ENCODE assay signal across 15 mouse cellular contexts in genomic region chr9:56643474-56643873, GRCm38 (mm10).
A peak's percentile ranks its signal among the peaks of the same experiment; 100 is the strongest.
DNase-seq lines count a peak whose midpoint lies in the region; ATAC-seq and TF ChIP-seq lines count a peak whose summit lies in the region.
"Had no signal": no experiment of that assay in that cellular context is flagged by ENCODE, and none has a peak within 500 bp of the region (broad histone marks: within the 10 kb centered on the region; RNA-seq: fewer than 3 reads in every experiment).

No protein-coding gene starts in this region.

- WGBS in forebrain, embryonic 13.5 days: 25% methylated on average over 5 of the region's 5 CpGs
- WGBS in hindbrain, embryonic 14.5 days: 40% methylated on average over 5 of the region's 5 CpGs
- 23% methylated on average over 5 of the region's 5 CpGs for WGBS in neural tube, embryonic 14.5 days

- H3K9ac ChIP-seq in forebrain, embryonic 13.5 days: no peak overlapping the region
- no peak overlapping the region for H3K9ac ChIP-seq in hindbrain, embryonic 14.5 days
- H3K9ac ChIP-seq in neural tube, embryonic 14.5 days (replicated peaks; ENCODE audit: low read depth, low read length): no peak overlapping the region
- H3K9ac ChIP-seq: liver, postnatal 0 days; stomach, embryonic 15.5 days had no signal

- peaks cover 29% of the 10 kb centered on the region for H3K4me1 ChIP-seq in forebrain, embryonic 13.5 days
- H3K4me1 ChIP-seq in hindbrain, embryonic 14.5 days (replicated peaks; ENCODE audit: control insufficient read depth, insufficient read depth, low read length): peaks cover 19% of the 10 kb centered on the region
- peaks cover 17% of the 10 kb centered on the region for H3K4me1 ChIP-seq in neural tube, embryonic 14.5 days (ENCODE audit: control insufficient read depth, insufficient read depth, low read length)
- H3K4me1 ChIP-seq: stomach, embryonic 15.5 days had no signal

- intact Hi-C loops in gastrocnemius, adult 2 months (cut with DNase I): no loop called here
- intact Hi-C loops in gastrocnemius, postnatal 36 days (cut with DNase I): no loop called here

- TF ChIP-seq CTCF in layer of hippocampus, adult 2 months (conservative IDR thresholded peaks at IDR 0.05): no peak
- no peak for TF ChIP-seq CTCF in gastrocnemius, adult 2 months (IDR thresholded peaks at IDR 0.05)

- ATAC-seq in forebrain, embryonic 13.5 days: peak; percentile 76
- peak; percentile 41; the same call in 1 of the 2 replicates for ATAC-seq in hindbrain, embryonic 14.5 days (ENCODE audit: low FRiP score)
- peak; percentile 62 for ATAC-seq in neural tube, embryonic 14.5 days (ENCODE audit: low read depth)
- ATAC-seq: liver, postnatal 0 days had no signal

- H3K36me3 ChIP-seq in forebrain, embryonic 13.5 days (ENCODE audit: poor library complexity, severe bottlenecking): no peaks in the 10 kb centered on the region
- H3K36me3 ChIP-seq in hindbrain, embryonic 14.5 days (replicated peaks; ENCODE audit: control insufficient read depth, insufficient read depth): no peaks in the 10 kb centered on the region
- no peaks in the 10 kb centered on the region for H3K36me3 ChIP-seq in neural tube, embryonic 14.5 days (ENCODE audit: control insufficient read depth, insufficient read depth, low read length)
- H3K36me3 ChIP-seq: stomach, embryonic 15.5 days had no signal

- H3K4me2 ChIP-seq in forebrain, embryonic 13.5 days: no peak overlapping the region
- no peak overlapping the region for H3K4me2 ChIP-seq in hindbrain, embryonic 14.5 days (replicated peaks)
- H3K4me2 ChIP-seq in neural tube, embryonic 14.5 days (ENCODE audit: low read depth, low read length): no peak overlapping the region
- H3K4me2 ChIP-seq: stomach, embryonic 15.5 days had no signal

- peak overlapping the region; percentile 20; the same call in 1 of the 2 replicates for H3K27ac ChIP-seq in layer of hippocampus, adult 2 months
- H3K27ac ChIP-seq in forebrain, embryonic 13.5 days: no peak overlapping the region
- no peak overlapping the region for H3K27ac ChIP-seq in hindbrain, embryonic 14.5 days
- H3K27ac ChIP-seq in neural tube, embryonic 14.5 days (ENCODE audit: low read depth, low read length): no peak overlapping the region
- H3K27ac ChIP-seq in gastrocnemius, adult 2 months: no peak overlapping the region
- H3K27ac ChIP-seq: stomach, embryonic 15.5 days had no signal

- H3K27me3 ChIP-seq in forebrain, embryonic 13.5 days: peaks cover 86% of the 10 kb centered on the region
- peaks cover 1% of the 10 kb centered on the region; the same call in 1 of the 2 replicates for H3K27me3 ChIP-seq in hindbrain, embryonic 14.5 days (ENCODE audit: control insufficient read depth, insufficient read depth, low read length)
- H3K27me3 ChIP-seq in neural tube, embryonic 14.5 days (ENCODE audit: control insufficient read depth, insufficient read depth, low read length): no peaks in the 10 kb centered on the region

- DNase-seq in layer of hippocampus, adult 2 months (ENCODE audit: low spot score in 2 of 2): no peak
- no peak for DNase-seq in layer of hippocampus, adult 9-10 months (ENCODE audit: low spot score)
- no peak for DNase-seq in hindbrain, embryonic 14.5 days (ENCODE audit: low spot score)
- DNase-seq in gastrocnemius, adult 2 months: no peak
- no peak for DNase-seq in gastrocnemius, postnatal 36 days
- DNase-seq: adrenal gland, postnatal 14 days; cerebellum, adult 11 months; embryo, embryonic 11 days; heart, postnatal 10 days; kidney, postnatal 36 days; liver, postnatal 0 days; right cerebral cortex, postnatal 25 days had no signal

- no peaks in the 10 kb centered on the region for H3K9me3 ChIP-seq in forebrain, embryonic 13.5 days (replicated peaks)
- H3K9me3 ChIP-seq in hindbrain, embryonic 14.5 days (ENCODE audit: control insufficient read depth, low read length): no peaks in the 10 kb centered on the region
- H3K9me3 ChIP-seq in neural tube, embryonic 14.5 days (ENCODE audit: control insufficient read depth, low read length): no peaks in the 10 kb centered on the region
- H3K9me3 ChIP-seq: stomach, embryonic 15.5 days had no signal

- no peak overlapping the region for H3K4me3 ChIP-seq in layer of hippocampus, adult 2 months
- no peak overlapping the region for H3K4me3 ChIP-seq in forebrain, embryonic 13.5 days
- no peak overlapping the region for H3K4me3 ChIP-seq in hindbrain, embryonic 14.5 days (replicated peaks; ENCODE audit: low read length)
- H3K4me3 ChIP-seq in neural tube, embryonic 14.5 days (ENCODE audit: low read depth, low read length): no peak overlapping the region
- no peak overlapping the region for H3K4me3 ChIP-seq in gastrocnemius, adult 2 months
- H3K4me3 ChIP-seq: stomach, embryonic 15.5 days had no signal
